Mouse (Mus musculus) kidney, postnatal 4 days (tissue): ENCODE results near the gene Kdf1.
"Not testable (repeated sequence)": the region's sequence is repeated elsewhere in the genome, so short reads cannot be mapped to it uniquely, and the experiment has no call there.

Experiments
- DNase-seq, 2 experiments: peaks; one replicate each; pipeline ENCODE4 v3.0.0; 2021; ENCODE audit warnings: mixed read lengths in 2 of 2

Kdf1 gene

GRCm38 (mm10) chr4:133496738-133497445 is 21.9 kb upstream of the Kdf1 start:
- no peak for DNase-seq

- DNase-seq: peak; percentile 51 to 63
Observed at GRCm38 (mm10) chr4:133497461-133498159, 21.2 kb upstream of the Kdf1 start.

- peak; percentile 78 to 85 for DNase-seq
Observed at GRCm38 (mm10) chr4:133498160-133498724, 20.5 kb upstream of the Kdf1 start, which contains the start of gene Trnp1. Gene Trnp1, minus strand, starts transcription at chr4:133498550.

- DNase-seq: no peak
Observed at GRCm38 (mm10) chr4:133501514-133501913, 17.2 kb upstream of the Kdf1 start.

- no peak for DNase-seq
Observed at GRCm38 (mm10) chr4:133504300-133504699, 14.5 kb upstream of the Kdf1 start.

- no peak for DNase-seq
Observed at GRCm38 (mm10) chr4:133504755-133505485, 13.8 kb upstream of the Kdf1 start.

GRCm38 (mm10) chr4:133506573-133506972 is 12.2 kb upstream of the Kdf1 start:
- DNase-seq: no peak

- DNase-seq: no peak
Observed at GRCm38 (mm10) chr4:133508990-133509389, 9.8 kb upstream of the Kdf1 start.

- DNase-seq: no peak
Observed at GRCm38 (mm10) chr4:133511050-133511449, 7.7 kb upstream of the Kdf1 start.

- DNase-seq: not testable (repeated sequence)
Observed at GRCm38 (mm10) chr4:133512511-133512910, 6.3 kb upstream of the Kdf1 start.

- DNase-seq: peak; percentile 80 to 84
Observed at GRCm38 (mm10) chr4:133512972-133513371, 5.8 kb upstream of the Kdf1 start.

- DNase-seq: peak in 1 of 2 experiments; percentile 67
Observed at GRCm38 (mm10) chr4:133519369-133519665, 554 bp downstream of the Kdf1 start.

- DNase-seq: no peak
Observed at GRCm38 (mm10) chr4:133521502-133521901, 2.7 kb downstream of the Kdf1 start.

GRCm38 (mm10) chr4:133527788-133528187 is 9.0 kb downstream of the Kdf1 start:
- no peak for DNase-seq

GRCm38 (mm10) chr4:133532777-133533176 is 14.0 kb downstream of the Kdf1 start:
- DNase-seq: no peak

GRCm38 (mm10) chr4:133536081-133536480 is 17.3 kb downstream of the Kdf1 start:
- no peak for DNase-seq

- no peak for DNase-seq
Observed at GRCm38 (mm10) chr4:133536652-133537051, 17.9 kb downstream of the Kdf1 start.

GRCm38 (mm10) chr4:133545272-133546231 is 26.8 kb downstream of the Kdf1 start, which contains the start of gene Nudc:
Gene Nudc, minus strand, starts transcription at chr4:133545996.
- DNase-seq: peak; percentile 95 to 97

- DNase-seq: no peak
Observed at GRCm38 (mm10) chr4:133552029-133552428, 33.3 kb downstream of the Kdf1 start.

- DNase-seq: peak in 1 of 2 experiments; percentile 21
Observed at GRCm38 (mm10) chr4:133552768-133553447, 34.1 kb downstream of the Kdf1 start, which contains the start of gene Nr0b2. Gene Nr0b2, plus strand, starts transcription at chr4:133553376.
